12 mouse cellular contexts compared by ENCODE assay signal in the genomic region with DNA sequence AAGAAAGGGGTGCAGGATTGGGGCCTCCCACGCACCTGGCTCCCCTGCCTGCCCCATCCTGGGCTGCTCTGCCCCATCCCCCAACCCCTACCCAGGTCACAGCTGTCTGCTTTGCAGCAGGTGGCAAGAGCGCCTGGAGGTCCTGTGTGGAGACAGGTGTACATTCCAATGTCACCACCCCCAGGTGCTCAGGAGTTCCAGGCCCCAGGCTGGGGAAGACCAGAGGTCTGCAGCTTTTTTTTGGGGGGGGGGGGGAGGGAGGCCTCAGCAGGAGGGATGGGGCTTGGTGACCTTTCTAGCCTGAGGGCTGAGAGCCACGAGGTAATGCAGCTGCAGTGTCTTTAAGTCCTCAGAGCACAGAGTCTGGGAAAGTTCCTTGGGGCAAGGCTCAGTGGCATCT.
A peak's percentile ranks its signal among the peaks of the same experiment; 100 is the strongest.
DNase-seq lines count a peak whose midpoint lies in the region; ATAC-seq and TF ChIP-seq lines count a peak whose summit lies in the region.
"Had no signal": no experiment of that assay in that cellular context is flagged by ENCODE, and none has a peak within 500 bp of the region (broad histone marks: within the 10 kb centered on the region; RNA-seq: fewer than 3 reads in every experiment).

No protein-coding gene starts in this region.

- no peak overlapping the region for H3K4me2 ChIP-seq in heart, embryonic 12.5 days
- H3K4me2 ChIP-seq in midbrain, embryonic 13.5 days (replicated peaks): no peak overlapping the region
- no peak overlapping the region for H3K4me2 ChIP-seq in intestine, embryonic 16.5 days (ENCODE audit: low read depth, low read length)
- H3K4me2 ChIP-seq: hindbrain, embryonic 15.5 days; lung, embryonic 14.5 days had no signal

- no peak for TF ChIP-seq EP300 in heart, adult 2 months (IDR thresholded peaks at IDR 0.05; ENCODE audit: insufficient read depth, low read depth, low read length)

- no peaks in the 10 kb centered on the region for H3K9me3 ChIP-seq in heart, embryonic 12.5 days (replicated peaks)
- no peaks in the 10 kb centered on the region for H3K9me3 ChIP-seq in midbrain, embryonic 10.5 days (replicated peaks)
- H3K9me3 ChIP-seq in midbrain, embryonic 13.5 days: no peaks in the 10 kb centered on the region
- H3K9me3 ChIP-seq in intestine, embryonic 16.5 days (ENCODE audit: control insufficient read depth, low read length): no peaks in the 10 kb centered on the region
- H3K9me3 ChIP-seq: hindbrain, embryonic 15.5 days had no signal

- no peak for TF ChIP-seq CTCF in heart, adult 2 months (IDR thresholded peaks at IDR 0.05)

- H3K4me1 ChIP-seq in heart, embryonic 12.5 days (replicated peaks): peaks cover 87% of the 10 kb centered on the region
- peaks cover 14% of the 10 kb centered on the region for H3K4me1 ChIP-seq in heart, adult 2 months (ENCODE audit: control insufficient read depth, insufficient read depth, low read length)
- H3K4me1 ChIP-seq in midbrain, embryonic 10.5 days: peaks cover 94% of the 10 kb centered on the region
- peaks cover 85% of the 10 kb centered on the region for H3K4me1 ChIP-seq in midbrain, embryonic 13.5 days (replicated peaks)
- peaks cover 63% of the 10 kb centered on the region for H3K4me1 ChIP-seq in intestine, embryonic 16.5 days (ENCODE audit: control insufficient read depth, insufficient read depth, low read length)

- H3K36me3 ChIP-seq in heart, embryonic 12.5 days: no peaks in the 10 kb centered on the region
- H3K36me3 ChIP-seq in heart, adult 2 months (ENCODE audit: control insufficient read depth, insufficient read depth, low read length): no peaks in the 10 kb centered on the region
- no peaks in the 10 kb centered on the region for H3K36me3 ChIP-seq in midbrain, embryonic 10.5 days
- H3K36me3 ChIP-seq in midbrain, embryonic 13.5 days: no peaks in the 10 kb centered on the region
- no peaks in the 10 kb centered on the region for H3K36me3 ChIP-seq in intestine, embryonic 16.5 days (ENCODE audit: control insufficient read depth, insufficient read depth, low read length)
- H3K36me3 ChIP-seq: hindbrain, embryonic 15.5 days had no signal

- H3K27ac ChIP-seq in heart, embryonic 12.5 days (ENCODE audit: poor library complexity, severe bottlenecking): peak overlapping the region; percentile 50; the same call in 1 of the 2 replicates
- H3K27ac ChIP-seq in heart, adult 2 months: no peak overlapping the region
- H3K27ac ChIP-seq in midbrain, embryonic 10.5 days (replicated peaks): peak overlapping the region; percentile 66
- H3K27ac ChIP-seq in midbrain, embryonic 13.5 days: no peak overlapping the region
- no peak overlapping the region for H3K27ac ChIP-seq in intestine, embryonic 16.5 days (ENCODE audit: low read length)
- H3K27ac ChIP-seq: hindbrain, embryonic 15.5 days had no signal

- H3K79me2 ChIP-seq in heart, adult 2 months (replicated peaks; ENCODE audit: control insufficient read depth, insufficient read depth, low read length): peaks cover 2% of the 10 kb centered on the region; the same call in 1 of the 2 replicates

- 0 out of 2 replicates have a peak overlapping the region, but pooled peaks have one; percentile 33 for H3K9ac ChIP-seq in heart, embryonic 12.5 days
- no peak overlapping the region for H3K9ac ChIP-seq in heart, adult 2 months (ENCODE audit: low read depth, low read length)
- no peak overlapping the region for H3K9ac ChIP-seq in midbrain, embryonic 13.5 days (replicated peaks)
- 0 out of 2 replicates have a peak overlapping the region, but pooled peaks have one; percentile 25 for H3K9ac ChIP-seq in intestine, embryonic 16.5 days (ENCODE audit: low read depth, low read length)
- H3K9ac ChIP-seq: hindbrain, embryonic 15.5 days; lung, embryonic 14.5 days had no signal

- no peaks in the 10 kb centered on the region for H3K27me3 ChIP-seq in heart, embryonic 12.5 days (replicated peaks)
- no peaks in the 10 kb centered on the region for H3K27me3 ChIP-seq in heart, adult 2 months (ENCODE audit: control insufficient read depth, insufficient read depth, low read length)
- peaks cover 89% of the 10 kb centered on the region for H3K27me3 ChIP-seq in midbrain, embryonic 10.5 days (ENCODE audit: low read depth, poor library complexity, severe bottlenecking)
- H3K27me3 ChIP-seq in midbrain, embryonic 13.5 days: no peaks in the 10 kb centered on the region
- H3K27me3 ChIP-seq in intestine, embryonic 16.5 days (replicated peaks; ENCODE audit: control insufficient read depth, insufficient read depth, low read length): no peaks in the 10 kb centered on the region
- H3K27me3 ChIP-seq: hindbrain, embryonic 15.5 days had no signal

- whole genome bisulfite sequencing in heart, embryonic 12.5 days: 32% methylated on average over 3 of the region's 3 CpGs
- 67% methylated on average over 3 of the region's 3 CpGs for WGBS in heart, adult 2 months
- 19% methylated on average over 3 of the region's 3 CpGs for whole genome bisulfite sequencing in midbrain, embryonic 10.5 days
- 26% methylated on average over 3 of the region's 3 CpGs for WGBS in midbrain, embryonic 13.5 days
- 47% methylated on average over 3 of the region's 3 CpGs for WGBS in intestine, embryonic 16.5 days

- intact Hi-C loops in heart, adult 2 months (cut with DNase I): no loop called here

- no peak overlapping the region for H3K4me3 ChIP-seq in heart, embryonic 12.5 days
- no peak overlapping the region for H3K4me3 ChIP-seq in heart, adult 2 months
- H3K4me3 ChIP-seq in midbrain, embryonic 10.5 days: 0 out of 2 replicates have a peak overlapping the region, but pooled peaks have one; percentile 7
- no peak overlapping the region for H3K4me3 ChIP-seq in midbrain, embryonic 13.5 days (replicated peaks)
- H3K4me3 ChIP-seq in intestine, embryonic 16.5 days (ENCODE audit: low read length): no peak overlapping the region
- H3K4me3 ChIP-seq: hindbrain, embryonic 15.5 days had no signal

- no peak for DNase-seq in heart, adult 2 months
- no peak for DNase-seq in midbrain, embryonic 10.5 days (ENCODE audit: low spot score)
- DNase-seq in thymus, postnatal 4 days: peak; percentile 80
- no peak for DNase-seq in adrenal gland, postnatal 4 days (ENCODE audit: low spot score in 2 of 2)
- DNase-seq in kidney, postnatal 10 days: no peak
- DNase-seq: cerebellum, adult 11-12 months; layer of hippocampus, adult 9-11 months; lung, embryonic 14.5 days had no signal

- no peak for ATAC-seq in heart, embryonic 12.5 days (ENCODE audit: insufficient number of reproducible peaks, low FRiP score)
- ATAC-seq in midbrain, embryonic 13.5 days: no peak
- ATAC-seq in intestine, embryonic 16.5 days: no peak

- no peak for TF ChIP-seq POLR2A in heart, adult 2 months (IDR thresholded peaks at IDR 0.05; ENCODE audit: insufficient read depth, low read depth, low read length)

Comparison
In these comparisons a context has a peak if more than half of its experiments do, and no peak if none do; other contexts are left out.
1. H3K27ac ChIP-seq: peak in heart, embryonic 12.5 days (single experiment) and midbrain, embryonic 10.5 days (single experiment); none in heart, adult 2 months (single experiment), midbrain, embryonic 13.5 days (single experiment) and intestine, embryonic 16.5 days (single experiment).
2. H3K9ac ChIP-seq: peak in heart, embryonic 12.5 days (single experiment) and intestine, embryonic 16.5 days (single experiment); none in heart, adult 2 months (single experiment) and midbrain, embryonic 13.5 days (single experiment).